Mouse (Mus musculus): ENCODE results near the gene Palm. TPM values are rescaled to one million over a fixed set of nuclear protein-coding genes. Genes with fewer than 3 reads are reported as not detected.

Gene Palm
- polyA plus RNA-seq, 1 experiment from 2014 or later = 261 TPM

DNA sequence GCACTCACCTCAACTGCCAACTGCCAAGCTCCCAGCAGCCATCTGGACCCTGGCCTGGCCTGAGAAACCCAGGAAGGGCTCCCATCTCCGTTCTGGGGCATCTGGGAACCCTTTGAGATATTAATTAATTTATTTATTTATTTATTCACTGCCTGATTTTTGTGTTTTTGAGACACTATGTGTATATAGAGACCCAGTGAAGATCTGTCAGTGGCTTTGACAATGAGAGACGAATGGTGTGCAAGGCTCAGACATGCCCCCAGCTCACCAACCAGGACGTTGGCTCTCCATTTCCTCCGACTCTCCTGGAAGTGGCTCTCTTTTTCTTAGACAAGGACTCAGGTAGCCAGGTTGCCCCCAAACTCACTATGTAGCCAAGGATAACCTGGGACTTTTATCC, 2.5 kb upstream of the Palm start, which contains the start of gene Prss57:
TSS of gene Prss57 (minus strand) at position 101 of the 400 bp plus-strand sequence.
- no peak within 1 kb of the TSS for H3K4me3 ChIP-seq (replicated peaks)
- H3K9me3 ChIP-seq = no peaks in the 10 kb centered on the region
- H3K9ac ChIP-seq (replicated peaks) = no peak within 1 kb of the TSS
- H3K4me2 ChIP-seq (replicated peaks) = no peak within 1 kb of the TSS
- no peak for ATAC-seq
- peaks cover 19% of the 10 kb centered on the region for H3K4me1 ChIP-seq (replicated peaks)
- WGBS = 89% methylated on average over 4 of the region's 4 CpGs
- H3K27me3 ChIP-seq = no peaks in the 10 kb centered on the region
- no peak within 1 kb of the TSS for H3K27ac ChIP-seq
- H3K36me3 ChIP-seq = no peaks in the 10 kb centered on the region

- Histone ChIP-seq H3K27ac (no peak overlapping the region), H3K9ac (replicated peaks) (no peak overlapping the region), H3K4me1 (replicated peaks) (peaks cover 30% of the 10 kb centered on the region), H3K4me2 (replicated peaks) (peak overlapping the region; percentile 93; the same call in 1 of the 2 replicates), H3K27me3 (no peaks in the 10 kb centered on the region), H3K36me3 (no peaks in the 10 kb centered on the region), H3K9me3 (no peaks in the 10 kb centered on the region), H3K4me3 (replicated peaks) (peak overlapping the region; percentile 96)
- no peak for ATAC-seq
- 79% methylated on average over 5 of the region's 5 CpGs for whole genome bisulfite sequencing
These were observed 882 bp upstream of the Palm start for GRCm38 (mm10) chr10:79792339-79793040.

DNA sequence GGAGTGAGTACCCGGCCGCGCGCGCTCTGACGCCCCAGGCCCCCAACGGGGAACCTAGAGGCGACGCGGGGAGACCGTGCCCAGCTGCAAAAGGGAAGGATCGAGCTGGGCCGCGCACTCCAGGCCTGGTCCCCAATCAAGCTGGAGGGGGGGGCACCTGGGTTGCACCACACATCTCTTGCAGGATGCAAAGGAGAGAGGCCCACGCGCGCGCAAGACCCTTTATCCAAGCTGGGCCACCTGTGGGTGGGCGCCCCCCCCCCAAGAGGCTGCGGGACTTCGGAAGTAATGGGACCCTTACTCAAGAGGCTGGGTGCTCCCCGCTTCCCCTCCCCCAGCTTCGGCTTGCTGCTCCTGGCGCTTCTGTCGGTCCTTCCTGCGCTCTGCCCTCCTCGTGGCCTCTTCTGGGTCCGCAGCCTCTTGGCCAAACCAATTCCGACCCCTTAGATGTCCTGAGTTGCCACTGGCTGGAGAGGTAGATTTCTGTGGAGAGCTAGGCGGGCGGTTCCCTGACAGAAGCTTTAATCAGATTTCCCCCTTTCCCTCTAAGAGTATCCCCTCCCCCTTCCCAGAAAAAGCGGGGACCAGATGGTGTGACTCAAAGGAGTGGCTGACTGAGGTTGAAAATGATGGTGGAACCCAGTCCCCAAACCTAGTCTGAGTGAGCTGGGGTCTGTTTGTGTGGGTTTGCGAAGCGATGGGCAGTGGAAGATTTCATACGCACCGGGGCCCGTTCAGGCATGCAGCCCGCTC, 542 bp downstream of the Palm start:
- ATAC-seq = peak; percentile 38
- Histone ChIP-seq H3K27ac (peak overlapping the region; percentile 95), H3K9ac (replicated peaks) (peak overlapping the region; percentile 99), H3K4me2 (replicated peaks) (peak overlapping the region; percentile 93), H3K27me3 (no peaks in the 10 kb centered on the region), H3K36me3 (no peaks in the 10 kb centered on the region), H3K4me3 (replicated peaks) (peak overlapping the region; percentile 96), H3K9me3 (no peaks in the 10 kb centered on the region), H3K4me1 (replicated peaks) (peaks cover 43% of the 10 kb centered on the region)
- WGBS = 1% methylated on average over 35 of the region's 38 CpGs

DNA sequence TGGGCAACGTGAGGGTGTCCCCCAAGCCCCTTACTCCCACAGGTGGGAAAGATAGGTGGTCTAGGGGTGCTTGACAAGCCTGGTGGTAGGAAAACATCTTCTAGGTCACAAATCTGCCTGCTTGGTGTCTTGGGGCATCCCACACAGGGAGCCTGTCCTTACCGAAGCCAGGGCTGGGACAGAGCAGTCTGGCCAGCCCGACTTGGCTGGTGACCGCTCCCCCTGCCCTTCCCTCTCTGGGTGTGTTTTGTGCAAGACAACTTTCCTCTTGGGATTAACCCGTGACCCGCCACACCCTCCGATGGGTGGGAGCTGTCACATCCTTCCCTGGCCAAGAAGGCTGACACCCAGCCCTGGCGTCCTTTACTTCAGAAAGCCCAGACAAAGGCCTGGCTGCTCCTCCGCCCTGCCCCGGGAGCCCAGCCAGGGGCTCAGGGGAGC, 1.1 kb downstream of the Palm start:
- H3K27me3 ChIP-seq = no peaks in the 10 kb centered on the region
- no peaks in the 10 kb centered on the region for H3K36me3 ChIP-seq
- under 1% methylated on average over 10 of the region's 10 CpGs for WGBS
- H3K4me1 ChIP-seq (replicated peaks) = peaks cover 48% of the 10 kb centered on the region
- peak overlapping the region; percentile 93 for H3K4me2 ChIP-seq (replicated peaks)
- ATAC-seq = peak; percentile 31
- H3K27ac ChIP-seq = peak overlapping the region; percentile 95
- H3K9ac ChIP-seq (replicated peaks) = peak overlapping the region; percentile 99
- H3K9me3 ChIP-seq = no peaks in the 10 kb centered on the region
- H3K4me3 ChIP-seq (replicated peaks) = peak overlapping the region; percentile 96

- Histone ChIP-seq H3K27me3 (no peaks in the 10 kb centered on the region), H3K9ac (replicated peaks) (no peak overlapping the region), H3K27ac (no peak overlapping the region), H3K4me1 (replicated peaks) (peaks cover 56% of the 10 kb centered on the region), H3K4me2 (replicated peaks) (0 out of 2 replicates have a peak overlapping the region, but pooled peaks have one; percentile 93), H3K4me3 (replicated peaks) (0 out of 2 replicates have a peak overlapping the region, but pooled peaks have one; percentile 8), H3K36me3 (no peaks in the 10 kb centered on the region; the same call in 1 of the 2 replicates), H3K9me3 (no peaks in the 10 kb centered on the region)
- ATAC-seq = no peak
- 97% methylated on average over 3 of the region's 3 CpGs for WGBS
These were observed 2.5 kb downstream of the Palm start for GRCm38 (mm10) chr10:79795905-79796304.

GRCm38 (mm10) chr10:79797326-79797725, 4.0 kb downstream of the Palm start:
- peak overlapping the region; percentile 20 for H3K4me3 ChIP-seq (replicated peaks)

GRCm38 (mm10) chr10:79798289-79798928, 5.0 kb downstream of the Palm start:
- 96% methylated on average over 12 of the region's 12 CpGs for WGBS

More at GRCm38 (mm10) chr10:79797326-79797725, 4.0 kb downstream of the Palm start:
- H3K4me1 ChIP-seq (replicated peaks) = peaks cover 69% of the 10 kb centered on the region
- no peaks in the 10 kb centered on the region; the same call in 1 of the 2 replicates for H3K36me3 ChIP-seq
- ATAC-seq = no peak
- peak overlapping the region; percentile 53 for H3K9ac ChIP-seq (replicated peaks)
- H3K27ac ChIP-seq = peak overlapping the region; percentile 53
- 53% methylated on average over 15 of the region's 15 CpGs for WGBS
- no peaks in the 10 kb centered on the region for H3K9me3 ChIP-seq
- H3K27me3 ChIP-seq = no peaks in the 10 kb centered on the region
- peak overlapping the region; percentile 43 for H3K4me2 ChIP-seq (replicated peaks)

GRCm38 (mm10) chr10:79800508-79800907, 7.1 kb downstream of the Palm start:
- 86% methylated on average over 11 of the region's 11 CpGs for WGBS
- no peaks in the 10 kb centered on the region for H3K9me3 ChIP-seq
- H3K27me3 ChIP-seq = no peaks in the 10 kb centered on the region
- no peak overlapping the region for H3K4me2 ChIP-seq (replicated peaks)
- H3K4me1 ChIP-seq (replicated peaks) = peaks cover 82% of the 10 kb centered on the region
- peak overlapping the region; percentile 12; the same call in 1 of the 2 replicates for H3K9ac ChIP-seq (replicated peaks)
- H3K27ac ChIP-seq = peak overlapping the region; percentile 45
- ATAC-seq = no peak
- no peaks in the 10 kb centered on the region; the same call in 1 of the 2 replicates for H3K36me3 ChIP-seq
- H3K4me3 ChIP-seq (replicated peaks) = no peak overlapping the region

More at GRCm38 (mm10) chr10:79798289-79798928, 5.0 kb downstream of the Palm start:
- no peaks in the 10 kb centered on the region; the same call in 1 of the 2 replicates for H3K36me3 ChIP-seq
- no peak overlapping the region for H3K27ac ChIP-seq
- H3K9ac ChIP-seq (replicated peaks) = no peak overlapping the region
- no peak overlapping the region for H3K4me3 ChIP-seq (replicated peaks)
- peaks cover 74% of the 10 kb centered on the region for H3K4me1 ChIP-seq (replicated peaks)
- 0 out of 2 replicates have a peak overlapping the region, but pooled peaks have one; percentile 43 for H3K4me2 ChIP-seq (replicated peaks)
- H3K9me3 ChIP-seq = no peaks in the 10 kb centered on the region
- ATAC-seq = no peak
- H3K27me3 ChIP-seq = no peaks in the 10 kb centered on the region

GRCm38 (mm10) chr10:79801837-79802236, 8.5 kb downstream of the Palm start:
- peaks cover 91% of the 10 kb centered on the region for H3K4me1 ChIP-seq (replicated peaks)
- H3K4me3 ChIP-seq (replicated peaks) = no peak overlapping the region
- no peaks in the 10 kb centered on the region for H3K27me3 ChIP-seq
- no peaks in the 10 kb centered on the region; the same call in 1 of the 2 replicates for H3K36me3 ChIP-seq
- ATAC-seq = no peak
- H3K27ac ChIP-seq = peak overlapping the region; percentile 98
- peak overlapping the region; percentile 63 for H3K4me2 ChIP-seq (replicated peaks)
- H3K9me3 ChIP-seq = no peaks in the 10 kb centered on the region
- WGBS = 19% methylated on average over 3 of the region's 3 CpGs
- peak overlapping the region; percentile 61; the same call in 1 of the 2 replicates for H3K9ac ChIP-seq (replicated peaks)

DNA sequence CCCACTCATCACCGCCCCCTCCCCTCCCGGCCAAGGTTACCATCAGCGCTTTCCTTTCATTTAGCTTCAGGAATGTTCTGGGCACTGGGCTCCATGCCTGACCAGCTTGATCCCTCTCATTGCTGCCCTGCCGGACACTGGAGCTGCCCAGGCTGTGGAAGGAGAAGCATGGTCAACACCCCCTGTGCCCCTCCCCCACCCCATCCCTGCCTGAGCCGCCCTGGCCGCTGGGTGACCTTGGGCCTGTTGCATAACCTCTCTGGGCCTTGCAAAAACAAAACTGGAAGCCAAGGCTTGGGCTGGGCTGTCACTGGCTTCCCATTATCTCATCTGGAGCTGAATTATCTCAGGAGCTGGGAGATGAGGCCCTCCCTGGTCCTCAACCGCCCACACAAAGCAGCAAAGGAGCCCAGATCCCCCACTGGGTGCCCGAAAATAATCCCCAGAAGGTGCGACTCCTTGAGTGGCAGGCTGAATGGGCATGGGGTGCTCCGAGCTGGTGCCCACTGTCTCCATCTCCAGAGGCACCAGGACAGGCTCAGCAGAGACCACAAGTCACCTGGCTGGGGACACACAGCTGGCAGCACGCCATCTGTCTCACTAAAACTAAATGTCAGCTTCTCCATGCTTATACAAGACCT, 9.1 kb downstream of the Palm start:
- Histone ChIP-seq H3K4me3 (replicated peaks) (no peak overlapping the region), H3K27me3 (no peaks in the 10 kb centered on the region), H3K4me1 (replicated peaks) (peaks cover 91% of the 10 kb centered on the region), H3K27ac (peak overlapping the region; percentile 98), H3K9me3 (no peaks in the 10 kb centered on the region), H3K9ac (replicated peaks) (peak overlapping the region; percentile 61), H3K36me3 (peaks cover 5% of the 10 kb centered on the region), H3K4me2 (replicated peaks) (peak overlapping the region; percentile 63)
- WGBS = 29% methylated on average over 11 of the region's 11 CpGs
- ATAC-seq = no peak; the same call in 1 of the 2 replicates

- peak overlapping the region; percentile 64 for H3K9ac ChIP-seq (replicated peaks)
- peaks cover 18% of the 10 kb centered on the region for H3K36me3 ChIP-seq
- no peaks in the 10 kb centered on the region for H3K27me3 ChIP-seq
- peak; percentile 95 for ATAC-seq
- WGBS = 2% methylated on average over 29 of the region's 29 CpGs
- peak overlapping the region; percentile 63 for H3K4me2 ChIP-seq (replicated peaks)
- peaks cover 85% of the 10 kb centered on the region for H3K4me1 ChIP-seq (replicated peaks)
- H3K9me3 ChIP-seq = no peaks in the 10 kb centered on the region
- peak overlapping the region; percentile 31 for H3K4me3 ChIP-seq (replicated peaks)
- H3K27ac ChIP-seq = peak overlapping the region; percentile 98
These were observed 10.4 kb downstream of the Palm start for GRCm38 (mm10) chr10:79803716-79804323.

Measured in midbrain, embryonic 13.5 days (tissue).